Mouse (Mus musculus) myocyte (in vitro differentiated cells): ENCODE data around the gene Rbp1.

Experiments used
- CEBPB ChIP-seq: IDR thresholded peaks from 2 replicates; pipeline ENCODE4 v1.6.1; 2011; ENCODE audit warnings: mild to moderate bottlenecking, moderate library complexity; ENCODE audit not compliant: poor library complexity, insufficient read depth, severe bottlenecking
- E2F4 ChIP-seq: IDR thresholded peaks from one replicate; pipeline ENCODE4 v1.6.1; 2011; ENCODE audit warnings: mild to moderate bottlenecking, control low read depth, moderate library complexity; ENCODE audit not compliant: insufficient read depth
- MAX ChIP-seq: IDR thresholded peaks from one replicate; pipeline ENCODE4 v1.6.1; 2011; ENCODE audit warnings: low read depth, mild to moderate bottlenecking, control low read depth
- POLR2A ChIP-seq: IDR thresholded peaks from one replicate; pipeline ENCODE4 v1.6.1; 2011; ENCODE audit warnings: low read depth, mild to moderate bottlenecking, control low read depth, moderate library complexity; ENCODE audit not compliant: insufficient read length
- POLR2AphosphoS2 ChIP-seq: IDR thresholded peaks from one replicate; pipeline ENCODE4 v1.6.1; 2011; ENCODE audit warnings: low read depth, control low read depth; ENCODE audit not compliant: insufficient read length
- TCF12 ChIP-seq: IDR thresholded peaks from one replicate; pipeline ENCODE4 v1.6.1; 2011; ENCODE audit warnings: mild to moderate bottlenecking, control low read depth; ENCODE audit not compliant: poor library complexity, insufficient read depth, severe bottlenecking
- USF1 ChIP-seq: IDR thresholded peaks from one replicate; pipeline ENCODE4 v1.6.1; 2011; ENCODE audit warnings: low read depth, mild to moderate bottlenecking, control low read depth, moderate library complexity

- TF ChIP-seq POLR2A: no peak
- TF ChIP-seq POLR2AphosphoS2: no peak
- TF ChIP-seq MAX: no peak
- no peak for TF ChIP-seq E2F4
- TF ChIP-seq USF1: no peak
- no peak for TF ChIP-seq CEBPB
- TF ChIP-seq TCF12: no peak
Observed at GRCm38 (mm10) chr9:98387741-98388632, 34.8 kb upstream of the Rbp1 start.
